Mouse (Mus musculus) layer of hippocampus, adult 2 months (tissue): Measurements from ENCODE around the gene Sec14l1. TPM values are rescaled to one million over a fixed set of nuclear protein-coding genes. Genes with fewer than 3 reads are reported as not detected.

ENCODE experiments used
- DNase-seq, 2 experiments: peaks; one replicate each; pipeline ENCODE4 v3.0.0; 2022; ENCODE audit warnings: low spot score in 2 of 2
- H3K27ac ChIP-seq: fragments of 200-600 bp; 2 replicates; pipeline ENCODE4 v1.8.1; 2022
- H3K4me3 ChIP-seq: fragments of 200-600 bp; 2 replicates; pipeline ENCODE4 v1.8.1; 2022; ENCODE audit warnings: mild to moderate bottlenecking
- CTCF ChIP-seq: fragments of 200-600 bp; conservative IDR thresholded peaks from 2 replicates; pipeline ENCODE4 v1.8.1; 2022; ENCODE audit warnings: antibody characterized with exemption, mild to moderate bottlenecking, moderate library complexity
- total RNA-seq, 2 experiments: library from RNA; stranded (reverse); gene quantifications; 2 replicates each; pipeline ENCODE4 v1.2.3; 2021

Sec14l1 gene
- total RNA-seq, 2 experiments from 2014 or later: 226 to 239 TPM

DNA sequence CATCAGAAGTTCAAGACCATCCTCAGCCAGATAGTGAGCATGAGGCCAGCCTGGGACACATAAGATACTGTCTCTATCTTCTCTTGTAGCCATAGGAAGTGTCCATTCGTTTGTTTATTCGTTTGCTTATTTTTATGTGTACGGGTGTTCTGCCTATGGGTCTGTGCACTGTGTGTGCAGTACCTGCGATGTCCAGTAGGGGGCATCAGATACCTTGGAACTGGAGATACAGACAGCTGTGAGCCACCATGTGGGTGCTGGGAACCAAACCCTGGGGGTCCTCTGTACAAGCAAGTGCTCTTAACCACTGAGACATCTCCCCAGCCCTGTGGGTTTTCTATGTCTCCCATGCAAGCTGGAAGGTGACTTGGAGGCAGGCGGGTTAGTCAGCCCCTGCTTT, 64.9 kb downstream of the Sec14l1 start:
- DNase-seq: no peak
- TF ChIP-seq CTCF: peak; percentile 70
- no peak overlapping the region for H3K27ac ChIP-seq
- no peak overlapping the region for H3K4me3 ChIP-seq

DNA sequence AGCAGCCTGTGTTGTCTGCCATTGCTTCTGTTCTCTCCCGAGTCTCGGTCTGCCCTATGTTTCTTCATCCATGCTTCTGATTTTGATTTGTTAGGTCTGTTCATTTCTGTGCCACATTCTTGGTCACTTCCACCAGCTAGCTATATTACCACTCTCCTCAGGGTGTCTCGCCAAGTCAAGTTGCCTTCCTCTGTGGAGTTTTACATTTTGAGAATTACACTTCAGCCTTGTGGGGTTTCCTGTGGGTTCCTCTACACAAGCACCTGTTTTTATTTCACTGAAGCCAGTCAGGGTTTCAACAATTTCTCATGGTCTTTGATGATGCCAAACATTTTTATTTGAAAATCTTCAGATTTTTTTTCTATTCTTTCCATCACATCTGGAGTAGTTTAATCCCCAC, 67.8 kb downstream of the Sec14l1 start:
- TF ChIP-seq CTCF: no peak
- Histone ChIP-seq H3K27ac (no peak overlapping the region), H3K4me3 (no peak overlapping the region)
- no peak for DNase-seq

DNA sequence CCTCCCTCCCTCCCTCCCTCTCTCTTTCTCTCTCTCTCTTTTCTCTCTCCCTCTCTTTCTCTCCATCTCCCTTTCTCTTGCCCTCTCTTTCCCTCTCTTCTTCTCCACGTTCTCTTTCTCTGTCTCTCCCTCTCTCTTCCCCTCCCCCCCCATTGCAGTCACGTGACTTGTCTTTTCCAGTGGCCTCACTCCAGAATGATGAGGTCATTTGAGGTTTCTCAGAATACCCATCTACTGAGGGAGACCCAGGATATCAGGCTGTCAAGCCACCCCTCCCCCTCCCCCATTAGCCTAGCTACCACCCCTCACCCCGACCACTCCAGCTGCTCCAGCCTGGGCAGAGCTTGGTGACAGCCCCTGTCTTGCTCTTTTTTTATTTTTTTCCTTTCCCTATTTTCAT, 68.3 kb downstream of the Sec14l1 start:
- Histone ChIP-seq H3K4me3 (no peak overlapping the region), H3K27ac (no peak overlapping the region)
- no peak for TF ChIP-seq CTCF
- DNase-seq: no peak

DNA sequence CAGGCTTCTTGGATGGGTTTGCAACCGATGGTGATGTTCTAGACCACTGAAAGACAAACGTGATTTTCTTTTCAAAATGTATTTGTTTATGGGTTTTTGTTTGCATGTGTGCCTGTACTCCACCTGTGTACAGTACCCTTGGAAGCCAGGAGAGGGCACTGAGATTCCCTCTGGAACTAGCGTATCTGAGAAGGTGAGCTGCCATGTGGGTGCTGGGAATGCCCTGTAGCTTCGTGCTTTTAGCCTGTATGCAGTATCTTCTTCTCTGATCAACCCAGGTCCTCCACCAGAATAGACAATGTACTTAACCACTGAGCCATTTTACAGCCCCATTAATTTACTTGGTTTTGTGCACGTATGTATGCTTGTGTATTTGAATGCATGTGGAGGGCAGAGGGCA, 68.9 kb downstream of the Sec14l1 start:
- Histone ChIP-seq H3K27ac (no peak overlapping the region), H3K4me3 (no peak overlapping the region)
- TF ChIP-seq CTCF: peak; percentile 29
- DNase-seq: no peak

DNA sequence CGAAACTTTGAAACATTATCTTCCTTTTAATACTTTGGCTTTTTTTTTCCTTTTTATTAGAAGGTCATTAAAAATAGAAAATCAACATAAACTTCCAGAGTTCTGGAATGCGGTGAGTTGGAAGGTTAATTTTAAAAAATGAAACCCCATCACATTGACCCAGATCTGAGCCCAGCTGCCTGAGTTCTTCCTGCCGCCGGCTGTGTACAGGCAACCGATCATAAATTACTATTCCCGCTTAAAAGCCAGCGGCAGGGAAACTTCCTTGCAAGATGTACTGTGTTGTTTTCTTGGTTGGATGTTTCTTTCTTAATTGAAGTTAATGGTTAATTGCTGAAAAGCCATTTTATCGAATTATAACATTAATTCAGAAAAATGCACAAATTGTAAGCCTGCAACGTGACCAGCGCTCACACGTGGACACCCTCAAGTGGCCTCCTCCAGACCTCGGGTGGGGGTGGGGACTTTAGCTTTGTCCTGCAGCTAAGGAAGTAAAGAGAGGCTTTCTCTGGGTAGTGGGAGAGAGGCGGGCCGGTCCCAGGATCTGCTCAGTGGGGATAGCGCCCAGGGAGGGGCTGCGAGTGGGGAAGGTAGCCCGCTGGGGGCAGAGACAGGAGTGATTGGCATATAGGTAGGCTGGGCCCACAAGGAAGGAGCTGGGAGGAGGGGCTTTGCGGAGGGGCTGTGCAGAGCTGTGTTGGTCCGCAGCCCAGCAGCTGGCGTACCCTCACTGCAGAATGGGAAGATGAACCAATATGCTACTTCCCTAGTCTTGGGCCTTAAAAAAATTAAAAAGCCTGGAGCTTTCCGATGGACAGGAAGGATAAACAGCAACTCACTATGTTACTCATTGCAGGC, 70.3 kb downstream of the Sec14l1 start:
- H3K27ac ChIP-seq: no peak overlapping the region
- no peak overlapping the region for H3K4me3 ChIP-seq
- DNase-seq: no peak
- TF ChIP-seq CTCF: no peak

DNA sequence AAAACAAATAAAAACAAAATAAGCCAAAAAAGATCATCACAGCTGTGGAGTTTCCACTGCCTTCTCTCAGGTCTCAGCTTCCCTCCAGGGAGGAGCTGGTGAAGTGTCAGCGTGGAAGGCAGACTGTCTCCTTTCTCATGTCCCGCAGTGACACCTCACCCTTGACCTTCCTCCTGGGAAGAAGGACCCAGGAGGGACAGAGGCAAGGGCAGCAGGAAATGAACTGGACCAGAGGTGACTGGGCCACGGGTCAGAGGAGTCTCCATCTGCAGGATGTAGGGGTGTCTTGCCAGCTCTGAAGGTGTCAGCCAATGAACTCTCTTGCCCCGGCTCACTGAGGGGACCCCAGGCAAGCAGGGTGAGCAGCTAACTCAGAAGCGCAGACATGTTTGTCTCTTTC, 76.6 kb downstream of the Sec14l1 start:
- Histone ChIP-seq H3K27ac (no peak overlapping the region), H3K4me3 (no peak overlapping the region)
- DNase-seq: no peak
- TF ChIP-seq CTCF: no peak

DNA sequence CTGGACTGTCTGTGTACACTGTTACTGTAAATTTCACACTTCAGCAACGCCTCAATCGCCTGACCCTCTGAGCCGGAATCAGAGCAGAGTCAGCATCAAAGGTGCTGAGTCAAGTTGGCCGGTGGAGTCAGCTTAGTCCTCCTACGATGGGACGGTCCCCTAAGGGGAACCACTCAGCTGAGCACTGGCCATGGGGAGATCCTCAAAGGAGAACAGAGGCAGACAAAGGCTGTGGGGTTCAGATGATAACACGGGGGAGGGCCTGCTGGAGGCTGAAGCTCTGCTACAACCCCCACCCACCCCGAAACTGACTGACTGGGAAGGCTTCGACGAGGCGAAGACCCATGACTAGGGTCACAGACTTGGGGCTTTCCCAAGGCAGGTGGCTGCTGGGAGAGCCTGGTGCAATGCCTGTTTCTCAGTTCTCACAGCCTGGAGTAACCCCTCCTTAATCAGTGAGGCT, 79.5 kb downstream of the Sec14l1 start:
- Histone ChIP-seq H3K4me3 (no peak overlapping the region), H3K27ac (no peak overlapping the region)
- no peak for DNase-seq
- TF ChIP-seq CTCF: no peak

DNA sequence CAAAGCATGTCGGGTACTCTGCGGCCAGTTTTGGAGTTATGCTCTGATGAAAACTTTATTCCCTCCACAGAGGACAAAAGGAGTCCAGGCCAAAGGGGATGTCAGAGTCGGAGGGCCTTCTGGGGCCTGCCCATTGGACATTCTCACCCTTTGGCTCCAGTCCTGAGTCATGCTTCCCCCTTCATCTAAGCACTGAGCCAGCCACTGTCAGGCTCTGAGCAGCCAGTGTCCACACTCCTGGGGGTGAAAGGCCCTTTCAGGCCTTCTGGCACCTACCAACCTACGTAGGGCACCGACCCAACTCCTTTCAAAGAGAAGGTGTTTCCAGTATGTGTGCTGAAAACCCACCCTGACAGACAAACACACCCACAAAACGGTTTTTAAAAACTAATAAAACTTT, 80.6 kb downstream of the Sec14l1 start:
- TF ChIP-seq CTCF: no peak
- no peak for DNase-seq
- H3K4me3 ChIP-seq: no peak overlapping the region
- no peak overlapping the region for H3K27ac ChIP-seq

DNA sequence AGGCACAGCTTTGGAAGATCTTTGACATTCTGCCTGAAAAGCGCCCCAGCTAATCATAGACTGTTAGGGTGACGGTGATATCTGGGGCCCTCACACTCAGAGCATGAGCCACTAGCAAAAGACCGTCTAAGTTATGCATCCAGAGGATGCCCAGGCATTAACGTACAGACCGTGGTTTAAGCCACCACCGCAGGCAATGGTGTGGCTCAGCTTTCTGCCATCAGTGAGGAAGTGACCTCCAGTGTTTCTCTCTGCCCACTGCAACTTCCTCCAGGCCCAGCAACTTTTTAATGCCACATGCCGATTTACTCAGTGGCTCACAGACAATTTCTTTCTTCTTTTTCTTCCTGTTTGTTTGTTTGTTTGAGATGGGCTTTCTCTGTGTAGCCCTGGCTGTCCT, 81.7 kb downstream of the Sec14l1 start:
- DNase-seq: no peak
- TF ChIP-seq CTCF: no peak
- no peak overlapping the region for H3K27ac ChIP-seq
- H3K4me3 ChIP-seq: no peak overlapping the region

DNA sequence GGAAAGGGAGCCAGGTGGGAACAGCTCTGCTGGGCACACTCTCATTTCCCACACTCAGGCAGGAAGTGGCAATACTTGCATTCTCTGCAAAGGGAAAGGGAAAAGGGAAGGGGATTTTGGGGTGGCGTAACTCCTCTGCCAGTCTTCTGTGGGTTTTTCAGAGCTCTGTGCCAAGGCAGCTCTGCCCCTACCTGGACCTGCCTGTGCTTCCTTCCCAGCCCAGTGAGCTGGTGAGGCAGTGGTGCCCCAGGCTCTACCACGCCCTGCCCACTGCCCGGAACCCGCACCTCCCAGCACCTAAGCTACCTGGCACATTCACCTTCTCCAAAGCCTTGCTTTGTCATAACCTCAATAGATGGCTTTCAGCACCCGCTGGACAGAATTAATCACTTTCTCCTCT, 83.2 kb downstream of the Sec14l1 start:
- Histone ChIP-seq H3K27ac (no peak overlapping the region), H3K4me3 (no peak overlapping the region)
- no peak for TF ChIP-seq CTCF
- DNase-seq: no peak

DNA sequence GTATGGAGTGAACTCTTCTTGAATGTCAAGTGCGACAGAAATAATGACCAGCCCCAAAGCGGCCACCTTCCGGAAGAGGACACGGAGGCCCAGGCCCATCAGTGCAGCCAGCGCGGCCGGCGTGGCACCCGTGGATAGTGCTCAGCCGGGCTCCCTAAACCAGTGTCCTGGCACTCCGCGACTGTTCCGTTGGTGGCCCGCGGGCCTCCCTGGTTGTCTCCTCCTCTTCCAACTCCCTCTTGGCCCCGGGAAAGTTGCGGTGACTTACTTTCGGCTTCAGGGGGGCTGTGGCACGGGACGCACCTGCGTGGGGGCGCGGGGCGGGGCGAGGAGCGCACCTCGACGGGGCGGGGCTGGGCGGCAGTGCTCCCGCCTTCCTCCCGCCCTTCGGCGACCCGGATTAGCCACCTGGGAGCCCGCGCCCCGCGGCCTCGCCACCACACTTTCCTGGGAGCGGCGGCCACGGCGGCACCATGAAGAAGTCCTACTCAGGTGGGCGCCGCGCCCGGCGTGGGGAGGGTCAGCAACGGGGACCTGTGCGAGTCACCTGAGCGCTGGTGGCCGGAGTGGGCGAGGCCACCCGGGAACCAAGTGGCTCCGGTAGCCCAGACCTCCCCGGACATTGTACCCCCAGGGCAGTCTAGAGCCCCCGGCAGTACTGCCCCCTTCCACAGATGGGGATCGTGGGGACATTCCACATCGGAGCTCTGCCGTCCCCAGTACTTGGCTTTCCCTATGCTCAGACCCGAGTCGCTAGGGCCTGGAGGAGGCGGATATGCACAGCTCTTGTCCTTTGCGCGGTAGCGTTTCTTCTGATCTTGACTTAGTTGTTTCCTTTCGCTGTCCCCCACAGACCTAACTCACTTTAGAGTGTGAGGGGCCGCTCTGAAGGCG, 84.6 kb downstream of the Sec14l1 start, which contains the start of gene Sept9:
TSS of gene Sept9 (plus strand) at position 380 of the 894 bp plus-strand sequence.
- TF ChIP-seq CTCF: no peak
- Histone ChIP-seq H3K27ac (no peak within 1 kb of the TSS), H3K4me3 (peak within 1 kb of the TSS; percentile 35)
- DNase-seq: no peak

DNA sequence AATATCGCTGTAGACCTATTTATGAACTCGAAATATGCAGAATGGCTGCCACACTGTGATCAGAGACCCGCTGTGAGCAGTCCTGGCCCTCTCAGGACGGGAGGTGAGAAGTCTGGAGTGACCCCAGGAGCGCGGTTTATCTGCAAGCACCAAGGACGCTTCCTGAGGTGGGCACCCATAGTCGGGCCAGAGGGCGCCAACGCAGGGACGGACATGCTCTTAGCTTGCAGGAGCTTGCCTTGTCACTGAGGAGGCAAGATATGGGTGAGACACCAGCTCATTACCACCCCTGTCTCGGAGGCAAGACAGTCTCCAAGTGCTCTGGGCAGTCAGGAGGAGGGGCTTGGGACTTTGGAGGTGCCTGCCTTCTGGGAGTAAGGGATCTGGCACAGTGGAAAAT, 86.9 kb downstream of the Sec14l1 start:
- no peak for TF ChIP-seq CTCF
- H3K4me3 ChIP-seq: no peak overlapping the region
- no peak for DNase-seq
- H3K27ac ChIP-seq: no peak overlapping the region

DNA sequence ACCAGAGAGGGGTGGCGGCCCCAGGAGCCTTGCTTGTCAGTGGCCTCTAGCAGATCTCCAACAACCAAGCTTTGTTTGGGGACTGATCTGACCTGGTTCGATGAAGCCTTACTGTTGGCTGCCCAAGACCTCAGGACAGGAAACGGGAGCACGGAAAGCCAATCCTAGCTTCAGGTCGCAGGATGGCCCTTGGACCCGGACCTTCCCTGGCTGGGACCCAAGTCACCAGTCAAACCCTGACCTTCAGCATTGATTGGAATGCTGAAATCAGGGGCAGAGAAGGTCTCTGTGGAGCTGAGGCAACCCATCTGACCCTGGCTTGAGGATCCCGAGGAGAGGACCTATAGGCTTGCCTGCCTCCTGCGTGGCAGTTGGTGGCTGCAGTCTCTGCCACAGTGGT, 89.6 kb downstream of the Sec14l1 start:
- no peak overlapping the region for H3K4me3 ChIP-seq
- no peak for TF ChIP-seq CTCF
- no peak for DNase-seq
- H3K27ac ChIP-seq: no peak overlapping the region

DNA sequence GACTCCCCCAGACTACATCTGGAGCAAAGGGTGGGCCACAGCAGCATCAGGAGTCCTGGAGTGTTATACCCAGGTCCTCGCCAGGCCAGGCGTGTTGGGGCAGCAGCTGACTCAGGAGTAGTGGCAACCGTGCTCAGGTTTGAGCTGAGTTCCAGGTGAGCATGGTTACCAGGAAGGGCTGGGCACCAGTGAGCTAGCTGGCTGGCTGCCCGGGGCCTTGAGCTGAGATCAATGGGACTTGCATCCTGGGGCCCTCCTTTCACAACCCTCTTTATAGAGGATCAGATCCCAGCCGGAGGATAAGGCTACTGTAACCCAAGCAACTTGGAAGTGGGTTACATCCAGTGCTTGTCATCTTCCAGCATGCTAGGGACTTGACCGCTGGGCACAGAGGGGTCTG, 90.1 kb downstream of the Sec14l1 start:
- no peak for DNase-seq
- TF ChIP-seq CTCF: no peak
- Histone ChIP-seq H3K4me3 (no peak overlapping the region), H3K27ac (no peak overlapping the region)
